Mouse (Mus musculus): ENCODE results near the gene Ptges3l. TPM values are rescaled to one million over a fixed set of nuclear protein-coding genes. Genes with fewer than 3 reads are reported as not detected.
"Not testable (repeated sequence)": the region's sequence is repeated elsewhere in the genome, so short reads cannot be mapped to it uniquely, and the experiment has no call there.

The Ptges3l gene
- polyA plus RNA-seq, 1 experiment from 2014 or later = 24.1 TPM

DNA sequence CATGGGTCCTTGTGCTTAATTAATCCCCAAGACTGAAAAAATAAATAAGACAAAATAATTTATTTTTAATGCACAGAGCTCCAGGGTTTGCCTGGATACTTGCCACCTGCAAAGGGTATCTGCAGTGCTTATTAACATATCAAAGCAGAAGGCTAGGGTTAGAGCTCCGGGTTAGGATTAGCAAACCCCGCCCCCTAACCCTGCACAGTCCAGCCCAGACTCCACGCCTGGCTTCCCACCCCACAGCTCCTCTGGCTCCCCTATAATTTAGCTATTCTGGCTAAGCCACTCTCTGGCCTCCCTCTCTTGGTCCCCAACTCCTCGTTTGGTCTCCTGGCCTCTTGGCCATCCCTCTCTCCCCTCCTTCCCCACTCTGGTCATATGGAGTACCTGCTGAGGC lies 43.3 kb downstream of the Ptges3l start:
- H3K27ac ChIP-seq (ENCODE audit: low read length) = no peak overlapping the region
- ATAC-seq (ENCODE audit: insufficient number of reproducible peaks, insufficient read depth, low FRiP score, low read depth) = no peak
- no peak overlapping the region for H3K4me3 ChIP-seq (ENCODE audit: low read depth, low read length)
- 25% methylated on average over 4 of the region's 4 CpGs for WGBS
- no peaks in the 10 kb centered on the region for H3K27me3 ChIP-seq (ENCODE audit: control insufficient read depth, insufficient read depth, low read length)
- no peak overlapping the region for H3K9ac ChIP-seq (replicated peaks; ENCODE audit: low read depth, low read length)
- no peak overlapping the region for H3K4me2 ChIP-seq (replicated peaks; ENCODE audit: low read depth, low read length)
- no peaks in the 10 kb centered on the region for H3K4me1 ChIP-seq (ENCODE audit: control insufficient read depth, insufficient read depth, low read length)
- no peaks in the 10 kb centered on the region for H3K36me3 ChIP-seq (ENCODE audit: control insufficient read depth, insufficient read depth, low read length)
- no peaks in the 10 kb centered on the region for H3K9me3 ChIP-seq (ENCODE audit: control insufficient read depth, low read depth, low read length)

DNA sequence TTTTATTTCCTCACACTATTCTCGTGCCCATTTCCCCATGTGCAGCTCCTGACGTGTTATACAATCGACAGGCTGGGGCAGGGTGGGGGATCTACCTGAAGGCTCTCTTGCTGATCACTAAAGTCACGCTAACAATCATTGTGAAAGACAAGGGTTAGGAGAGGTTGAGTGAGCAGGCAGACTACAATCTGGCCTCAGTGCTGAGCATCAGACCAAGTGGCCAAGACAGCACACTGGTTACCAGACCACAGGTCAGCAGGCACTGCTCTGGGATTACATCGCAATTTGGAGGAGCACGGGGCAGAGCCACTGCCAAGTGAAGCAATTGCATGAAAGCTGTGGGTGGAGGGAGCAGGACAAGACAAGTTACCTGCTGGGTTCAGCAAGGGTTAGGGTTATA lies 46.2 kb downstream of the Ptges3l start:
- H3K4me3 ChIP-seq (ENCODE audit: low read depth, low read length) = no peak overlapping the region
- H3K27ac ChIP-seq (ENCODE audit: low read length) = no peak overlapping the region
- no peaks in the 10 kb centered on the region for H3K9me3 ChIP-seq (ENCODE audit: control insufficient read depth, low read depth, low read length)
- H3K9ac ChIP-seq (replicated peaks; ENCODE audit: low read depth, low read length) = no peak overlapping the region
- no peak overlapping the region for H3K4me2 ChIP-seq (replicated peaks; ENCODE audit: low read depth, low read length)
- H3K4me1 ChIP-seq (ENCODE audit: control insufficient read depth, insufficient read depth, low read length) = no peaks in the 10 kb centered on the region
- H3K36me3 ChIP-seq (ENCODE audit: control insufficient read depth, insufficient read depth, low read length) = no peaks in the 10 kb centered on the region
- ATAC-seq (ENCODE audit: insufficient number of reproducible peaks, insufficient read depth, low FRiP score, low read depth) = no peak
- H3K27me3 ChIP-seq (ENCODE audit: control insufficient read depth, insufficient read depth, low read length) = no peaks in the 10 kb centered on the region
- 76% methylated on average over 6 of the region's 6 CpGs for WGBS

DNA sequence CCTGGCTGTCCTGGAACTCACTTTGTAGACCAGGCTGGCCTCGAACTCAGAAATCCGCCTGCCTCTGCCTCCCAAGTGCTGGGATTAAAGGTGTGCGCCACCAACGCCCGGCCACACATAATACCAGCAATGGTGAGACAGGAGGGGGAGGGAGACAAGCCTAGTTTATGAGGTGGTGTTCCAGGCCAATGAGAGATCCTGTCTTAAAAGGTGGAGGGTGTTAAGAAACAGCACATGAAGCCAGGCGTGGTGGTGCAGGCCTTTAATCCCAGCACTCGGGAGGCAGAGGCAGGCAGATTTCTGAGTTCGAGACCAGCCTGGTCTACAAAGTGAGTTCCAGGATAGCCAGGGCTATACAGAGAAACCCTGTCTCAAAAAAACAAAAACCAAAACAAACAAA lies 46.9 kb downstream of the Ptges3l start:
- WGBS = 87% methylated on average over 8 of the region's 8 CpGs

DNA sequence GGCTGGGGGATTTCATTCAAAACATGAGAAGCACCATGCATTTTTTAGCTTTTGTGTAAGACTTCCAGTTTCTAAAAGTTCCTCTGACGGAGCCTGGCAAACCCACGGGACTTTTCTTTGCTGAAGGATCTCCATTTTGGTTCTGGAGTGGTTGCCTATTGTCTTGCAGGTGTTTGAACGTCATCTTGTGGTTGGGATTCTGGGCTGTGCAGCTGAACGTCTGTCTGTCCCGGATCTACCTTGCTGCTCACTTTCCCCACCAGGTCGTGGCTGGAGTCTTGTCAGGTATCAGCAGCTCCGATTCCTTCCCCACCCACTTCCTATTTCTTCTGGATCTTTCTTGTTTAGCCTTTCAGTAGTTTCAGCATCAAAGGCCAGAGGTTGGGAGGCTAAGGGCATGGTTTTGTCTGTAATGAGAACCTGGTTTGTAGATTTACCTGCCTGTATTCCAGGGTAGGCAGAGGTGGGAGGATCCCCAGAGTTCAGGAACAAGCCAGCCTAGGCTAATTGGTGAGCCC lies 50.7 kb downstream of the Ptges3l start:
- no peaks in the 10 kb centered on the region for H3K9me3 ChIP-seq (ENCODE audit: control insufficient read depth, low read depth, low read length)
- no peak for ATAC-seq (ENCODE audit: insufficient number of reproducible peaks, insufficient read depth, low FRiP score, low read depth)
- H3K27ac ChIP-seq (ENCODE audit: low read length) = no peak overlapping the region
- H3K9ac ChIP-seq (replicated peaks; ENCODE audit: low read depth, low read length) = no peak overlapping the region
- no peak overlapping the region for H3K4me3 ChIP-seq (ENCODE audit: low read depth, low read length)
- H3K4me1 ChIP-seq (ENCODE audit: control insufficient read depth, insufficient read depth, low read length) = no peaks in the 10 kb centered on the region
- no peak overlapping the region for H3K4me2 ChIP-seq (replicated peaks; ENCODE audit: low read depth, low read length)
- WGBS = 56% methylated on average over 7 of the region's 7 CpGs
- no peaks in the 10 kb centered on the region for H3K27me3 ChIP-seq (ENCODE audit: control insufficient read depth, insufficient read depth, low read length)
- H3K36me3 ChIP-seq (ENCODE audit: control insufficient read depth, insufficient read depth, low read length) = no peaks in the 10 kb centered on the region

More for the DNA sequence above, 46.9 kb downstream of the Ptges3l start:
- H3K4me2 ChIP-seq (replicated peaks; ENCODE audit: low read depth, low read length); H3K4me3 ChIP-seq (ENCODE audit: low read depth, low read length); H3K27me3 ChIP-seq (ENCODE audit: control insufficient read depth, insufficient read depth, low read length); H3K4me1 ChIP-seq (ENCODE audit: control insufficient read depth, insufficient read depth, low read length); H3K9ac ChIP-seq (replicated peaks; ENCODE audit: low read depth, low read length); H3K27ac ChIP-seq (ENCODE audit: low read length); H3K36me3 ChIP-seq (ENCODE audit: control insufficient read depth, insufficient read depth, low read length); H3K9me3 ChIP-seq (ENCODE audit: control insufficient read depth, low read depth, low read length); ATAC-seq (ENCODE audit: insufficient number of reproducible peaks, insufficient read depth, low FRiP score, low read depth): not testable (repeated sequence)

DNA sequence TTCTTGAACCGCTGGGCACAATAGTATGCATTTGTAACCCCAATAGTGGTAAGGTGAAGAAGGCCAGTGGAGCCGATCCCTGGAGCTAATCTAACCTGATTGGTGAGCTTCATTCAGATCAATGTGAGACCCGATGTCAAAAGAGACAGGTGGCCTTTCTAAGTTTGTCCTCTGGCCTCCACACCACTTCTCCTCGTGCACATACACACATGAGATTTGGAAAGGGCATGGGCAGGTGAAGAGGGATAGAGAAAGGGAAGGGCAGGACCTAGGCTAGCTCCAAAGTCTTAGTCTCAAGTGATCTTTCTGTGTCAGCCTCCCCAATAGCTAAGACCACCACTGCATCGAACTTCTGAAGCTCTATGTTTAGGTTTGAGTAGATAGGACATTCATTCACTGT lies 55.0 kb downstream of the Ptges3l start:
- no peaks in the 10 kb centered on the region for H3K9me3 ChIP-seq (ENCODE audit: control insufficient read depth, low read depth, low read length)
- no peak overlapping the region for H3K4me3 ChIP-seq (ENCODE audit: low read depth, low read length)
- no peaks in the 10 kb centered on the region for H3K4me1 ChIP-seq (ENCODE audit: control insufficient read depth, insufficient read depth, low read length)
- H3K9ac ChIP-seq (replicated peaks; ENCODE audit: low read depth, low read length) = no peak overlapping the region
- H3K4me2 ChIP-seq (replicated peaks; ENCODE audit: low read depth, low read length) = no peak overlapping the region
- no peak overlapping the region for H3K27ac ChIP-seq (ENCODE audit: low read length)
- no peak for ATAC-seq (ENCODE audit: insufficient number of reproducible peaks, insufficient read depth, low FRiP score, low read depth)
- H3K27me3 ChIP-seq (ENCODE audit: control insufficient read depth, insufficient read depth, low read length) = no peaks in the 10 kb centered on the region
- no peaks in the 10 kb centered on the region for H3K36me3 ChIP-seq (ENCODE audit: control insufficient read depth, insufficient read depth, low read length)
- 68% methylated on average over 5 of the region's 5 CpGs for WGBS

Small RNAs within 50 kb of the gene (microRNA-seq; reads per million reads assigned to microRNA genes)
- gene Mir6929 = 1.6 reads per million

Other genes with a start within 250 kb of the Ptges3l start
- gene Ccr10, start 249.9 kb downstream of the Ptges3l start, polyA plus RNA-seq (2014; fragmentation: Nextera tagmentation; extraction: Ambion mirVana) = 0.14 and 0.33 TPM in 2 replicates
- gene Ezh1, start 198.9 kb downstream of the Ptges3l start, polyA plus RNA-seq (2014; fragmentation: Nextera tagmentation; extraction: Ambion mirVana) = 17.7 and 19.1 TPM in 2 replicates
- gene Ramp2, start 179.3 kb downstream of the Ptges3l start, polyA plus RNA-seq (2014; fragmentation: Nextera tagmentation; extraction: Ambion mirVana) = 123 and 128 TPM in 2 replicates
- 153 and 154 TPM in 2 replicates for gene Vps25, start 171.6 kb downstream of the Ptges3l start, polyA plus RNA-seq (2014; fragmentation: Nextera tagmentation; extraction: Ambion mirVana)
- gene Wnk4, start 164.8 kb downstream of the Ptges3l start, polyA plus RNA-seq (2014; fragmentation: Nextera tagmentation; extraction: Ambion mirVana) = 21.9 and 26.8 TPM in 2 replicates
- gene Cntd1, start 146.3 kb downstream of the Ptges3l start, polyA plus RNA-seq (2014; fragmentation: Nextera tagmentation; extraction: Ambion mirVana) = 0.87 and 1.6 TPM in 2 replicates
- gene Coa3, start 146.2 kb downstream of the Ptges3l start, polyA plus RNA-seq (2014; fragmentation: Nextera tagmentation; extraction: Ambion mirVana) = 207 and 215 TPM in 2 replicates
- 140 and 144 TPM in 2 replicates for gene Becn1, start 123.0 kb downstream of the Ptges3l start, polyA plus RNA-seq (2014; fragmentation: Nextera tagmentation; extraction: Ambion mirVana)
- 84.6 and 96.2 TPM in 2 replicates for gene Psme3, start 109.1 kb downstream of the Ptges3l start, polyA plus RNA-seq (2014; fragmentation: Nextera tagmentation; extraction: Ambion mirVana)
- gene Aoc2, start 100.3 kb downstream of the Ptges3l start, polyA plus RNA-seq (2014; fragmentation: Nextera tagmentation; extraction: Ambion mirVana) = 1.3 and 1.8 TPM in 2 replicates
- gene Aoc3, start 94.7 kb downstream of the Ptges3l start, polyA plus RNA-seq (2014; fragmentation: Nextera tagmentation; extraction: Ambion mirVana) = 3.2 TPM in 2 replicates
- not detected in 2 replicates for gene G6pc, start 57.8 kb downstream of the Ptges3l start, polyA plus RNA-seq (2014; fragmentation: Nextera tagmentation; extraction: Ambion mirVana)
- 69.6 and 74.0 TPM in 2 replicates for gene Aarsd1, start 7.7 kb downstream of the Ptges3l start, polyA plus RNA-seq (2014; fragmentation: Nextera tagmentation; extraction: Ambion mirVana)
- 8.5 and 9.8 TPM in 2 replicates for gene Gm27029, start 537 bp downstream of the Ptges3l start, polyA plus RNA-seq (2014; fragmentation: Nextera tagmentation; extraction: Ambion mirVana)
- gene Rundc1, start 248 bp downstream of the Ptges3l start, polyA plus RNA-seq (2014; fragmentation: Nextera tagmentation; extraction: Ambion mirVana) = 12.0 and 13.5 TPM in 2 replicates
- gene Rpl27, start 17.0 kb upstream of the Ptges3l start, polyA plus RNA-seq (2014; fragmentation: Nextera tagmentation; extraction: Ambion mirVana) = 373 and 398 TPM in 2 replicates
- gene Ifi35, start 23.1 kb upstream of the Ptges3l start, polyA plus RNA-seq (2014; fragmentation: Nextera tagmentation; extraction: Ambion mirVana) = 22.4 and 23.0 TPM in 2 replicates
- 11.6 and 14.2 TPM in 2 replicates for gene Rnd2, start 39.7 kb upstream of the Ptges3l start, polyA plus RNA-seq (2014; fragmentation: Nextera tagmentation; extraction: Ambion mirVana)
- 47.6 and 52.7 TPM in 2 replicates for gene Vat1, start 40.9 kb upstream of the Ptges3l start, polyA plus RNA-seq (2014; fragmentation: Nextera tagmentation; extraction: Ambion mirVana)
- gene Brca1, start 126.6 kb upstream of the Ptges3l start, polyA plus RNA-seq (2014; fragmentation: Nextera tagmentation; extraction: Ambion mirVana) = 14.7 and 18.2 TPM in 2 replicates
- gene Nbr1, start 126.8 kb upstream of the Ptges3l start, polyA plus RNA-seq (2014; fragmentation: Nextera tagmentation; extraction: Ambion mirVana) = 59.8 and 62.0 TPM in 2 replicates
- 5.9 and 6.7 TPM in 2 replicates for gene Tmem106a, start 156.9 kb upstream of the Ptges3l start, polyA plus RNA-seq (2014; fragmentation: Nextera tagmentation; extraction: Ambion mirVana)
- gene Gm11634, start 173.9 kb upstream of the Ptges3l start, polyA plus RNA-seq (2014; fragmentation: Nextera tagmentation; extraction: Ambion mirVana) = not detected in 2 replicates
- 38.3 and 47.5 TPM in 2 replicates for gene Rdm1, start 201.9 kb upstream of the Ptges3l start, polyA plus RNA-seq (2014; fragmentation: Nextera tagmentation; extraction: Ambion mirVana)
- 6.4 and 8.1 TPM in 2 replicates for gene Arl4d, start 240.2 kb upstream of the Ptges3l start, polyA plus RNA-seq (2014; fragmentation: Nextera tagmentation; extraction: Ambion mirVana)

Measured in stomach, embryonic 14.5 days (tissue).